Mouse (Mus musculus): Measurements from ENCODE around the gene Ccdc86. TPM values are rescaled to one million over a fixed set of nuclear protein-coding genes. Genes with fewer than 3 reads are reported as not detected.

Gene Ccdc86
- polyA plus RNA-seq (2014; fragmentation: Nextera tagmentation; extraction: Ambion mirVana): 10.7 and 12.5 TPM in 2 replicates

DNA sequence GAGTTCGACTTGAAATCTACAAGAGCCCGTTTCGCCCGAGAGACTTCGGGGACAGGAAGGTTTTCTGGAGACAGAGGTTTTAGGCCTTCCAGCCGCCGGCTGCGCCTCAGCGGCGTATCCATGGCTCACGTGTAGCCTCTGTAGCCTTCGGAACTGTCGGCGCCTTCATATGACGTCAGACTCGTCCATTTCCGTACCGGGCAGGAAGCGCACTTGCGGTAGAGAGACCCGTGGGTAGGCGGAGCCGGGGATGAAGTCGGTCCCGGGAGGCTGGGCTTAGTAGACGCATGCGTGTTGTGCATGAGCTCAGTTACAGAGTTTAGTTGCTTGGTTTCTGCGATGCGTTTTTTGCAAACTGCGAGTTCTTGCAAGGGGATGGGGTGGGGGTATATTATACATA is at the start of gene Ccdc86:
Gene Ccdc86 (minus strand): TSS at position 155 of the 400 bp plus-strand sequence.
- H3K27me3 ChIP-seq (ENCODE audit: control insufficient read depth, insufficient read depth, low read length): no peaks in the 10 kb centered on the region
- H3K36me3 ChIP-seq (ENCODE audit: control insufficient read depth, insufficient read depth, low read length): peaks cover 17% of the 10 kb centered on the region
- ATAC-seq (ENCODE audit: low FRiP score, low TSS enrichment): peak; percentile 96
- H3K4me3 ChIP-seq (replicated peaks; ENCODE audit: low read depth, low read length): peak within 1 kb of the TSS; percentile 58
- H3K27ac ChIP-seq (replicated peaks; ENCODE audit: low read depth, low read length): 0 out of 2 replicates have a peak within 1 kb of the TSS, but pooled peaks have one; percentile 26
- WGBS: under 1% methylated on average over 30 of the region's 30 CpGs
- DNase-seq: peak; percentile 100
- no peaks in the 10 kb centered on the region for H3K9me3 ChIP-seq (ENCODE audit: control insufficient read depth, low read length)
- peaks cover 27% of the 10 kb centered on the region for H3K4me1 ChIP-seq (ENCODE audit: control insufficient read depth, insufficient read depth, low read length)
- peak within 1 kb of the TSS; percentile 67 for H3K9ac ChIP-seq (replicated peaks; ENCODE audit: low read length)
- H3K4me2 ChIP-seq (ENCODE audit: low read length): peak within 1 kb of the TSS; percentile 100

DNA sequence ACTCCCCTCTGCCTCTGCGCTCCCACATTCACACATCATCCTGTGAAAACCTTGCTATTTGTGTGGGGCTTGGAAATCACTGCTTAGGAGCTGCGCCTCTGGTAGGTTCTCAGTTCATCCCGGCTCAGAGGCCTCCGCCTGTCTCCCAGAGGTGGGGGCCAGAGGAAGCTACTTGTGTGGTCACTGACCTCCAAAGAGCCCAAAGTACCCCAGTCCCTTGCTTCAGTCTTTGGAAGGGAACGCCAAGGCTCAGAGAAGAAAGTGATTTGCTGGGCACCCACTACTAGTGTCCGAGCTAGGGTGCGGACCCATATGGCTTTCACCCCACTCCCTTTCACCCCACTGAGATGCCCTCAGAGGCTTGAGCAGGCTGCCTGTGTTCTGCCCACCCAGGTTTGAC is 44.1 kb upstream of the Ccdc86 start, which contains the start of gene Ms4a15:
Gene Ms4a15 (minus strand): TSS at position 101 of the 400 bp plus-strand sequence.
- no peaks in the 10 kb centered on the region for H3K4me1 ChIP-seq (ENCODE audit: control insufficient read depth, insufficient read depth, low read length)
- DNase-seq (no peak), ATAC-seq (ENCODE audit: low FRiP score, low TSS enrichment) (no peak)
- 87% methylated on average over 7 of the region's 7 CpGs for WGBS
- no peak within 1 kb of the TSS for H3K9ac ChIP-seq (replicated peaks; ENCODE audit: low read length)
- no peaks in the 10 kb centered on the region for H3K27me3 ChIP-seq (ENCODE audit: control insufficient read depth, insufficient read depth, low read length)
- no peaks in the 10 kb centered on the region for H3K36me3 ChIP-seq (ENCODE audit: control insufficient read depth, insufficient read depth, low read length)
- no peak within 1 kb of the TSS for H3K4me3 ChIP-seq (replicated peaks; ENCODE audit: low read depth, low read length)
- H3K4me2 ChIP-seq (ENCODE audit: low read length): no peak within 1 kb of the TSS
- H3K9me3 ChIP-seq (ENCODE audit: control insufficient read depth, low read length): no peaks in the 10 kb centered on the region
- H3K27ac ChIP-seq (replicated peaks; ENCODE audit: low read depth, low read length): no peak within 1 kb of the TSS

DNA sequence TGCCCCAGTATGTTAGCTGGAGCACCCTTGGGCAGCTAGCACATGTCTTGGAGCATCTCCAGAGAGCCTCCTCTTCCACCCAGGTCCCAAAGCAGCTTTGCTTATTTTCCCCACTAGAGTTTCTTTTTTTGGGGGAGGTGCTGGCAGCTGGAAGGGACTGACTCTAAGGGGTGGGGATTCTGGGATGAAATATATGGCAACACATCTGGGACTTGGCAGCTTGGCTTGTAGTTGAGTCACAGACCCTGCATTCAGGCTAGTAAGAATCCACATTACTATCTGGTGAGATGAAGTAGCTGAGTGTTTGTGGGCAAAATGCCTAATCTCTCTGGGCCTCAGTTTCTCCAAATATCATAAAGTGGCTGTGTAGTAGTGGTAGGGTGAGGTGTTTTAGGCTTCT is 42.8 kb upstream of the Ccdc86 start:
- DNase-seq (no peak), ATAC-seq (ENCODE audit: low FRiP score, low TSS enrichment) (no peak)
- no peaks in the 10 kb centered on the region for H3K36me3 ChIP-seq (ENCODE audit: control insufficient read depth, insufficient read depth, low read length)
- H3K27me3 ChIP-seq (ENCODE audit: control insufficient read depth, insufficient read depth, low read length): no peaks in the 10 kb centered on the region
- H3K4me3 ChIP-seq (replicated peaks; ENCODE audit: low read depth, low read length): no peak overlapping the region
- no peaks in the 10 kb centered on the region for H3K4me1 ChIP-seq (ENCODE audit: control insufficient read depth, insufficient read depth, low read length)
- no peaks in the 10 kb centered on the region for H3K9me3 ChIP-seq (ENCODE audit: control insufficient read depth, low read length)
- H3K9ac ChIP-seq (replicated peaks; ENCODE audit: low read length): no peak overlapping the region
- no peak overlapping the region for H3K4me2 ChIP-seq (ENCODE audit: low read length)
- no peak overlapping the region for H3K27ac ChIP-seq (replicated peaks; ENCODE audit: low read depth, low read length)

DNA sequence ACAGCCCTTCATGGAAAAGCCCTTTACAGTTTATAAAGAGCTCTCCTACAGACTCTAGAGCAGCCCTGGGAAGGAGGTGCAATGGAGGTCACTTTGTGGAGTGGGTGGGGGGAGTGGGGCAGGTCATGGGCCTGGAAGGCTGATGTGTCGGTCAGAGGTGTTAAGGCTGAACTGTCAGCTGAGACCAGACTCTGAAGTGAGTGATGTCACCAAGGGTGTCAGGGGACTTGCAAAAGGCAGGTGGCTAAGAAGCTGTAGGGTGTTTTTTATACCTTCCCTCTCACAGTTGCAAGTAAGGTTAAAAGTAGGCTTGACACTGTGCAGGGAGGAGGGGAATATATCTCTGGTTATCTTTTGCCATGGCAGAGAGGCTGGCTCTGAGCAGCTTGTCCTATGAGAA is 41.7 kb upstream of the Ccdc86 start:
- Histone ChIP-seq H3K9me3 (ENCODE audit: control insufficient read depth, low read length) (no peaks in the 10 kb centered on the region), H3K4me2 (ENCODE audit: low read length) (no peak overlapping the region)
- no peak for ATAC-seq (ENCODE audit: low FRiP score, low TSS enrichment)

DNA sequence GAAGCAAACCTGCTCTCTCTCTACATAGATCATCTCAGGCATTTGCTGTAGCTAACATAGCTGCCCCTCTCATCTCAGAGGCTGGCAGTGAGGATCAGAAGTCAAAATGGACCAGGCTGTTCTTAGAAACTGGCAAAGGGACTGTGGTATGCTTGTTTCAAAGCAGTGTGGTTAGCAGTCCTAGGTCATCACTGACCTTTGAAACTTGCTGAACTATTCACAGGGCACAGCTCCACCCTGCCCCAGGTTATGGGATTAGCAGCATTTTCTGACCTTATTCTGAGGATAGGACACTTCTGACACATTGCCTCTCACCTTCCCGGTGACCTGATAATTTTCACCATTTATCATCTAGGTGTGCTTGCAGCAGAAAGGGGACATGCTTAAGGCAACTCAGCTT is 39.5 kb upstream of the Ccdc86 start:
- H3K27me3 ChIP-seq (ENCODE audit: control insufficient read depth, insufficient read depth, low read length): no peaks in the 10 kb centered on the region
- WGBS: 88% methylated on average over 1 of the region's 1 CpGs
- no peaks in the 10 kb centered on the region for H3K36me3 ChIP-seq (ENCODE audit: control insufficient read depth, insufficient read depth, low read length)
- no peak overlapping the region for H3K27ac ChIP-seq (replicated peaks; ENCODE audit: low read depth, low read length)
- H3K4me2 ChIP-seq (ENCODE audit: low read length): no peak overlapping the region
- no peak overlapping the region for H3K9ac ChIP-seq (replicated peaks; ENCODE audit: low read length)
- DNase-seq: no peak
- no peaks in the 10 kb centered on the region for H3K9me3 ChIP-seq (ENCODE audit: control insufficient read depth, low read length)
- H3K4me3 ChIP-seq (replicated peaks; ENCODE audit: low read depth, low read length): no peak overlapping the region
- no peak for ATAC-seq (ENCODE audit: low FRiP score, low TSS enrichment)
- no peaks in the 10 kb centered on the region for H3K4me1 ChIP-seq (ENCODE audit: control insufficient read depth, insufficient read depth, low read length)

More for the DNA sequence above, 41.7 kb upstream of the Ccdc86 start:
- Histone ChIP-seq H3K9ac (replicated peaks; ENCODE audit: low read length) (no peak overlapping the region), H3K27ac (replicated peaks; ENCODE audit: low read depth, low read length) (no peak overlapping the region), H3K36me3 (ENCODE audit: control insufficient read depth, insufficient read depth, low read length) (no peaks in the 10 kb centered on the region), H3K4me1 (ENCODE audit: control insufficient read depth, insufficient read depth, low read length) (no peaks in the 10 kb centered on the region), H3K4me3 (replicated peaks; ENCODE audit: low read depth, low read length) (no peak overlapping the region), H3K27me3 (ENCODE audit: control insufficient read depth, insufficient read depth, low read length) (no peaks in the 10 kb centered on the region)
- no peak for DNase-seq
- WGBS: 62% methylated on average over 1 of the region's 1 CpGs

DNA sequence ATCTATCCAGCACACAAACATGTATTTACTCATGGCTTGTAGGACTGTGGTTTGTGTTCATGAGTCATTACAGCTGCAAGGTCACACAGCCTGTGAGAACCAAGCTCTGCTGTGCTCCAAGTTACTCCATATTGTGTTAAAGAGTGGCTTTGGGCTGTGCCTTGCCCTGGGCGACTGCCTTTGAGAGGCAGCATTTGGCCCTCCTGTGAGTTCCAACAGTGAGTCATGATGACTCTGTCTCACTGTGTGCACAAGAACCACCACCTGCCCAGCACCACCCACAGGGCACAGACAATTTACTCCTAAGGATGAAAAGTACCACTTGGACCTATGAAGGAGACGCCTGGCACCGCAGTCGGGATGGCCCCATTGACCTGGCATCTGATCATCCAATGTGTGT is 36.8 kb upstream of the Ccdc86 start:
- Histone ChIP-seq H3K4me3 (replicated peaks; ENCODE audit: low read depth, low read length) (no peak overlapping the region), H3K36me3 (ENCODE audit: control insufficient read depth, insufficient read depth, low read length) (no peaks in the 10 kb centered on the region), H3K4me2 (ENCODE audit: low read length) (no peak overlapping the region), H3K4me1 (ENCODE audit: control insufficient read depth, insufficient read depth, low read length) (no peaks in the 10 kb centered on the region), H3K27me3 (ENCODE audit: control insufficient read depth, insufficient read depth, low read length) (no peaks in the 10 kb centered on the region), H3K9ac (replicated peaks; ENCODE audit: low read length) (no peak overlapping the region), H3K9me3 (ENCODE audit: control insufficient read depth, low read length) (no peaks in the 10 kb centered on the region), H3K27ac (replicated peaks; ENCODE audit: low read depth, low read length) (no peak overlapping the region)
- no peak for DNase-seq
- 87% methylated on average over 4 of the region's 4 CpGs for WGBS
- ATAC-seq (ENCODE audit: low FRiP score, low TSS enrichment): no peak

DNA sequence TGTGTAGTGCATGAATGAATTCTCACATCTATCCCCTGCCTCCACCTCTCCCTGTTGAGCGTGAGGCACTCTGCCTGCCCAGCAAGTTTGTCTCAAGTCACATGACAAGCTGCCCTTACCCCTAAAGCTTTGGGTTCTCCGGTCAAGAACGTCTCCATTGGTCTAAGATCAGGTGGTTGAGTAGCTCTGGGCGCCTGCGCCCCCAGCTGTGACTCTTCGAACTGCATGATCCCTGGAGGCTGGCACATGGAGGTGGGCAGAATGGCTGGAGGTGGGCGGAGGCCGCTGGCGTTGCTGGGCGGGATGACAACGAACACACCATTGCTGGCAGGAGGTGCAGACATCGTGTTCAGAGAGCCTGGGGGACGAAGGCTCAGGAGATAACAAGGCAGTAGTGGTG is 35.5 kb upstream of the Ccdc86 start:
- H3K4me1 ChIP-seq (ENCODE audit: control insufficient read depth, insufficient read depth, low read length): no peaks in the 10 kb centered on the region

DNA sequence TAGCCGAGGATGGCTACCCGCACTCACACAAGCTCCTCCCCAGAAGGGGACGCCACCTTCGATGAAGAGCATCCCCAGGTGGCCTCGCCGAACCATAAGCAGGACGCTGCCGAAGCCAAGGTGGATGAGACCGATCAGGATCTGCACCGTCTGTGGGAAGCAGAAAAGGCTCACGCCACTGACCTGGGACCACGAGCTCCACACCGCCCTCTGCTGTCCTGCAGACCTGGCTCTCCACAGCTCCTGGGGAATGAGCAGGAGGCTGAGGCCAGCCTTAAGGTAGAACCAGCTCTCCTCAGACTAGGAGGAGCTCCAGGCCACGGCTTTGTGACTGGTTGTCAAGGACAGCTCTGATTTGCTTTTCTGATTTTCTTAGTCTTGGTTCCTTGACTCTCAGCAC is 34.1 kb upstream of the Ccdc86 start:
- no peak overlapping the region for H3K9ac ChIP-seq (replicated peaks; ENCODE audit: low read length)
- WGBS: 19% methylated on average over 14 of the region's 14 CpGs
- no peaks in the 10 kb centered on the region for H3K27me3 ChIP-seq (ENCODE audit: control insufficient read depth, insufficient read depth, low read length)
- ATAC-seq (ENCODE audit: low FRiP score, low TSS enrichment) (no peak), DNase-seq (peak; percentile 14)
- H3K4me2 ChIP-seq (ENCODE audit: low read length): no peak overlapping the region
- H3K4me1 ChIP-seq (ENCODE audit: control insufficient read depth, insufficient read depth, low read length): no peaks in the 10 kb centered on the region
- no peak overlapping the region for H3K4me3 ChIP-seq (replicated peaks; ENCODE audit: low read depth, low read length)
- H3K27ac ChIP-seq (replicated peaks; ENCODE audit: low read depth, low read length): no peak overlapping the region
- H3K9me3 ChIP-seq (ENCODE audit: control insufficient read depth, low read length): no peaks in the 10 kb centered on the region
- no peaks in the 10 kb centered on the region for H3K36me3 ChIP-seq (ENCODE audit: control insufficient read depth, insufficient read depth, low read length)

More for the DNA sequence above, 35.5 kb upstream of the Ccdc86 start:
- WGBS: 77% methylated on average over 13 of the region's 13 CpGs
- H3K9me3 ChIP-seq (ENCODE audit: control insufficient read depth, low read length): no peaks in the 10 kb centered on the region
- DNase-seq (no peak), ATAC-seq (ENCODE audit: low FRiP score, low TSS enrichment) (no peak)
- no peaks in the 10 kb centered on the region for H3K36me3 ChIP-seq (ENCODE audit: control insufficient read depth, insufficient read depth, low read length)
- H3K4me3 ChIP-seq (replicated peaks; ENCODE audit: low read depth, low read length): no peak overlapping the region
- H3K4me2 ChIP-seq (ENCODE audit: low read length): no peak overlapping the region
- no peak overlapping the region for H3K9ac ChIP-seq (replicated peaks; ENCODE audit: low read length)
- H3K27me3 ChIP-seq (ENCODE audit: control insufficient read depth, insufficient read depth, low read length): no peaks in the 10 kb centered on the region
- no peak overlapping the region for H3K27ac ChIP-seq (replicated peaks; ENCODE audit: low read depth, low read length)

DNA sequence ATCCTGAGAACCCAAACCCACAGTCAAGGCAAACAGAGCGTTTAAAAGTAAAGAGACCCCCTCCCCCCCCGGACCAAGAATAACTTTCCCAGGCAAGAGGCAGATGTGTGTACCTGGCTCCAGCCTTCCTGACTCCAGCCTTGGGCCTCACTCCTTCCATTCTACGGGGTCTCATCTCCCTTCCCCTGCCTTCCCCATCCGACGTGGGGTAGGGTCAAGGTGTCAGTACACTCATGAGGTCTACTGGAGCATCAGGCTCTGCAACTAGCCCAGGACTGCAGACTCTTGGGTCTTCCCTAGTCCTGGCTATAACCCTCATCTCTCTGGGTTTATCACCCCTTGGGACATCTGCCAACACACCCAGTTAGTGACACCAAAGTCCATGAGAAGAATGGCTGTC is 31.1 kb upstream of the Ccdc86 start:
- Histone ChIP-seq H3K4me2 (ENCODE audit: low read length) (no peak overlapping the region), H3K36me3 (ENCODE audit: control insufficient read depth, insufficient read depth, low read length) (no peaks in the 10 kb centered on the region), H3K9ac (replicated peaks; ENCODE audit: low read length) (no peak overlapping the region), H3K4me3 (replicated peaks; ENCODE audit: low read depth, low read length) (no peak overlapping the region), H3K4me1 (ENCODE audit: control insufficient read depth, insufficient read depth, low read length) (no peaks in the 10 kb centered on the region), H3K27ac (replicated peaks; ENCODE audit: low read depth, low read length) (no peak overlapping the region), H3K27me3 (ENCODE audit: control insufficient read depth, insufficient read depth, low read length) (no peaks in the 10 kb centered on the region), H3K9me3 (ENCODE audit: control insufficient read depth, low read length) (no peaks in the 10 kb centered on the region)
- ATAC-seq (ENCODE audit: low FRiP score, low TSS enrichment) (no peak; the same call in 1 of the 2 replicates), DNase-seq (no peak)
- 88% methylated on average over 5 of the region's 5 CpGs for WGBS
